Mouse (Mus musculus): ENCODE results near the gene Lrg1.
A peak's percentile ranks its signal among the peaks of the same experiment; 100 is the strongest.

The Lrg1 gene

GRCm38 (mm10) chr17:56137839-56138613, 16.2 kb upstream of the Lrg1 start:
- no peak for DNase-seq (ENCODE audit: extremely low read depth, insufficient read length, low spot score)

- DNase-seq (ENCODE audit: extremely low read depth, insufficient read length, low spot score) = no peak
Observed at GRCm38 (mm10) chr17:56136558-56136957, 14.8 kb upstream of the Lrg1 start.

- DNase-seq (ENCODE audit: extremely low read depth, insufficient read length, low spot score) = peak; percentile 78
Observed at GRCm38 (mm10) chr17:56134463-56134971, 12.7 kb upstream of the Lrg1 start.

GRCm38 (mm10) chr17:56133457-56134363, 11.9 kb upstream of the Lrg1 start:
- DNase-seq (ENCODE audit: extremely low read depth, insufficient read length, low spot score) = peak; percentile 83

- DNase-seq (ENCODE audit: extremely low read depth, insufficient read length, low spot score) = peak; percentile 57
Observed at GRCm38 (mm10) chr17:56132661-56133060, 10.9 kb upstream of the Lrg1 start.

GRCm38 (mm10) chr17:56131814-56132213, 10.0 kb upstream of the Lrg1 start:
- peak; percentile 54 for DNase-seq (ENCODE audit: extremely low read depth, insufficient read length, low spot score)

- DNase-seq (ENCODE audit: extremely low read depth, insufficient read length, low spot score) = no peak
Observed at GRCm38 (mm10) chr17:56131136-56131535, 9.3 kb upstream of the Lrg1 start.

GRCm38 (mm10) chr17:56128246-56128645, 6.4 kb upstream of the Lrg1 start:
- no peak for DNase-seq (ENCODE audit: extremely low read depth, insufficient read length, low spot score)

GRCm38 (mm10) chr17:56126175-56126574, 4.4 kb upstream of the Lrg1 start:
- DNase-seq (ENCODE audit: extremely low read depth, insufficient read length, low spot score) = no peak

- DNase-seq (ENCODE audit: extremely low read depth, insufficient read length, low spot score) = no peak
Observed at GRCm38 (mm10) chr17:56125276-56125630, 3.5 kb upstream of the Lrg1 start.

- DNase-seq (ENCODE audit: extremely low read depth, insufficient read length, low spot score) = no peak
Observed at GRCm38 (mm10) chr17:56124377-56125275, 2.8 kb upstream of the Lrg1 start.

GRCm38 (mm10) chr17:56123681-56124340, 2.0 kb upstream of the Lrg1 start:
- DNase-seq (ENCODE audit: extremely low read depth, insufficient read length, low spot score) = no peak

GRCm38 (mm10) chr17:56123161-56123560, 1.4 kb upstream of the Lrg1 start:
- no peak for DNase-seq (ENCODE audit: extremely low read depth, insufficient read length, low spot score)

- DNase-seq (ENCODE audit: extremely low read depth, insufficient read length, low spot score) = no peak
Observed at GRCm38 (mm10) chr17:56119981-56120880, 1.6 kb downstream of the Lrg1 start.

- DNase-seq (ENCODE audit: extremely low read depth, insufficient read length, low spot score) = no peak
Observed at GRCm38 (mm10) chr17:56119431-56119830, 2.4 kb downstream of the Lrg1 start.

- DNase-seq (ENCODE audit: extremely low read depth, insufficient read length, low spot score) = no peak
Observed at GRCm38 (mm10) chr17:56117251-56117710, 4.5 kb downstream of the Lrg1 start, which contains the start of gene Plin5. Plin5 (minus strand) TSS chr17:56117596.

GRCm38 (mm10) chr17:56116193-56116592, 5.6 kb downstream of the Lrg1 start:
- DNase-seq (ENCODE audit: extremely low read depth, insufficient read length, low spot score) = no peak

GRCm38 (mm10) chr17:56112743-56113142, 9.1 kb downstream of the Lrg1 start:
- no peak for DNase-seq (ENCODE audit: extremely low read depth, insufficient read length, low spot score)

GRCm38 (mm10) chr17:56111864-56112263, 9.9 kb downstream of the Lrg1 start:
- DNase-seq (ENCODE audit: extremely low read depth, insufficient read length, low spot score) = peak; percentile 49
